Mouse (Mus musculus) neural tube, embryonic 11.5 days (tissue): ENCODE results near the gene Gm47955. TPM values are rescaled to one million over a fixed set of nuclear protein-coding genes. Genes with fewer than 3 reads are reported as not detected.
A peak's percentile ranks its signal among the peaks of the same experiment; 100 is the strongest.
"Not testable (repeated sequence)": the region's sequence is repeated elsewhere in the genome, so short reads cannot be mapped to it uniquely, and the experiment has no call there.

Source experiments
- ATAC-seq: fragments of 200-750 bp; cut with Nextera tagmentation; 2 replicates; pipeline ENCODE4 v1.8.0; 2017; ENCODE audit warnings: moderate number of reproducible peaks, mild to moderate bottlenecking, moderate TSS enrichment, moderate library complexity; ENCODE audit not compliant: insufficient read depth, low FRiP score, low TSS enrichment
- DNase-seq: peaks from one replicate; pipeline ENCODE4 v3.0.0-alpha.2; 2015; ENCODE audit warnings: low spot score
- H3K27ac ChIP-seq: fragments of 300-500 bp; sonication (generic); 2 replicates; pipeline ENCODE4 v1.5.1; 2014; ENCODE audit warnings: low read depth, mild to moderate bottlenecking, low read length
- H3K27me3 ChIP-seq: fragments of 300-500 bp; sonication (generic); 2 replicates; pipeline ENCODE4 v1.6.1; 2014; ENCODE audit warnings: mild to moderate bottlenecking, low read length, mixed read lengths; ENCODE audit not compliant: control insufficient read depth, insufficient read depth
- H3K36me3 ChIP-seq: fragments of 300-500 bp; sonication (generic); 2 replicates; pipeline ENCODE4 v1.6.1; 2014; ENCODE audit warnings: mild to moderate bottlenecking, low read length, moderate library complexity, mixed read lengths; ENCODE audit not compliant: control insufficient read depth, insufficient read depth
- H3K4me1 ChIP-seq: fragments of 300-500 bp; sonication (generic); 2 replicates; pipeline ENCODE4 v1.6.1; 2014; ENCODE audit warnings: low read length, mixed read lengths; ENCODE audit not compliant: control insufficient read depth, insufficient read depth
- H3K4me2 ChIP-seq: fragments of 300-500 bp; sonication (generic); 2 replicates; pipeline ENCODE4 v1.6.1; 2014; ENCODE audit warnings: low read depth, mild to moderate bottlenecking, moderate library complexity
- H3K4me3 ChIP-seq: fragments of 300-500 bp; sonication (generic); 2 replicates; pipeline ENCODE4 v1.5.1; 2014; ENCODE audit warnings: low read depth, low read length
- H3K9ac ChIP-seq: fragments of 300-500 bp; sonication (generic); 2 replicates; pipeline ENCODE4 v1.6.1; 2014; ENCODE audit warnings: mild to moderate bottlenecking, low read length
- H3K9me3 ChIP-seq: fragments of 300-500 bp; sonication (generic); 2 replicates; pipeline ENCODE4 v1.6.1; 2016; ENCODE audit warnings: low read length; ENCODE audit not compliant: control insufficient read depth
- WGBS: fragments of 180-500 bp; shearing (Covaris S2); extraction: QIAGEN DNeasy Blood & Tissue Kit; methylation state at CpG from one replicate; pipeline ENCODE4 v1.1.7; 2014; 5-methylcytosine and 5-hydroxymethylcytosine counted together
- polyA plus RNA-seq: library from polyadenylated mRNA; unstranded; fragments of >200 nt; fragmentation: Nextera tagmentation; extraction: Ambion mirVana; gene quantifications from 2 replicates; pipeline ENCODE4 v1.2.1, GENCODE M21; 2014

Gene Gm47955
- polyA plus RNA-seq, 1 experiment from 2014 or later = not detected

- not testable (repeated sequence) for H3K27ac ChIP-seq, H3K4me2 ChIP-seq, H3K36me3 ChIP-seq, H3K9ac ChIP-seq, ATAC-seq, DNase-seq, H3K27me3 ChIP-seq, H3K4me1 ChIP-seq, H3K9me3 ChIP-seq, H3K4me3 ChIP-seq
- WGBS = 100% methylated on average over 2 of the region's 2 CpGs
Measured at GRCm38 (mm10) chr1:82946029-82946428, 14.1 kb upstream of the Gm47955 start.

GRCm38 (mm10) chr1:82948601-82949000, 11.5 kb upstream of the Gm47955 start:
- Histone ChIP-seq H3K4me1 (no peaks in the 10 kb centered on the region), H3K36me3 (no peaks in the 10 kb centered on the region), H3K9me3 (no peaks in the 10 kb centered on the region), H3K27me3 (no peaks in the 10 kb centered on the region), H3K4me2 (no peak overlapping the region), H3K9ac (no peak overlapping the region), H3K27ac (no peak overlapping the region), H3K4me3 (no peak overlapping the region)
- DNase-seq = no peak
- 90% methylated on average over 2 of the region's 2 CpGs for WGBS
- no peak for ATAC-seq

- H3K4me1 ChIP-seq, H3K4me2 ChIP-seq, H3K36me3 ChIP-seq, DNase-seq, ATAC-seq, H3K9me3 ChIP-seq, H3K4me3 ChIP-seq, H3K27me3 ChIP-seq, H3K9ac ChIP-seq, H3K27ac ChIP-seq: not testable (repeated sequence)
Measured at GRCm38 (mm10) chr1:82955913-82956312, 4.2 kb upstream of the Gm47955 start, which contains the start of gene Gm7544. Gene Gm7544 (minus strand): TSS chr1:82956013.

GRCm38 (mm10) chr1:82966413-82966812, 6.3 kb downstream of the Gm47955 start:
- Histone ChIP-seq H3K9ac (no peak overlapping the region), H3K27me3 (no peaks in the 10 kb centered on the region), H3K36me3 (no peaks in the 10 kb centered on the region), H3K27ac (no peak overlapping the region), H3K4me2 (no peak overlapping the region), H3K4me1 (no peaks in the 10 kb centered on the region), H3K4me3 (no peak overlapping the region), H3K9me3 (no peaks in the 10 kb centered on the region)
- no peak for DNase-seq
- peak; percentile 41; the same call in 1 of the 2 replicates for ATAC-seq
- WGBS = 66% methylated on average over 3 of the region's 3 CpGs

GRCm38 (mm10) chr1:82972046-82972445, 12.0 kb downstream of the Gm47955 start:
- WGBS = 70% methylated on average over 4 of the region's 4 CpGs
- H3K27me3 ChIP-seq = no peaks in the 10 kb centered on the region
- no peak overlapping the region for H3K4me2 ChIP-seq

GRCm38 (mm10) chr1:82973244-82973643, 13.2 kb downstream of the Gm47955 start:
- Histone ChIP-seq H3K4me3 (no peak overlapping the region), H3K9ac (no peak overlapping the region), H3K4me2 (no peak overlapping the region), H3K27ac (no peak overlapping the region), H3K4me1 (no peaks in the 10 kb centered on the region), H3K9me3 (no peaks in the 10 kb centered on the region), H3K27me3 (no peaks in the 10 kb centered on the region), H3K36me3 (no peaks in the 10 kb centered on the region)
- ATAC-seq (no peak), DNase-seq (no peak)
- WGBS = 90% methylated on average over 1 of the region's 1 CpGs

More at GRCm38 (mm10) chr1:82972046-82972445, 12.0 kb downstream of the Gm47955 start:
- ATAC-seq = no peak
- no peak for DNase-seq
- H3K36me3 ChIP-seq = no peaks in the 10 kb centered on the region
- H3K4me3 ChIP-seq = no peak overlapping the region
- no peaks in the 10 kb centered on the region for H3K4me1 ChIP-seq
- no peak overlapping the region for H3K9ac ChIP-seq
- no peak overlapping the region for H3K27ac ChIP-seq
- H3K9me3 ChIP-seq = no peaks in the 10 kb centered on the region

GRCm38 (mm10) chr1:82973901-82974300, 13.8 kb downstream of the Gm47955 start:
- ATAC-seq (no peak), DNase-seq (no peak)
- no peaks in the 10 kb centered on the region for H3K36me3 ChIP-seq
- H3K27ac ChIP-seq = no peak overlapping the region
- no peaks in the 10 kb centered on the region for H3K4me1 ChIP-seq
- no peak overlapping the region for H3K4me3 ChIP-seq
- no peaks in the 10 kb centered on the region for H3K27me3 ChIP-seq
- H3K9me3 ChIP-seq = no peaks in the 10 kb centered on the region
- H3K9ac ChIP-seq = no peak overlapping the region
- no peak overlapping the region for H3K4me2 ChIP-seq
- 75% methylated on average over 6 of the region's 6 CpGs for whole genome bisulfite sequencing

- H3K4me2 ChIP-seq = no peak overlapping the region
Measured at GRCm38 (mm10) chr1:82974342-82974741, 14.3 kb downstream of the Gm47955 start.

GRCm38 (mm10) chr1:82975750-82976149, 15.7 kb downstream of the Gm47955 start:
- H3K36me3 ChIP-seq = no peaks in the 10 kb centered on the region
- no peak overlapping the region for H3K4me3 ChIP-seq
- H3K27me3 ChIP-seq = no peaks in the 10 kb centered on the region
- ATAC-seq (no peak), DNase-seq (no peak)
- no peak overlapping the region for H3K9ac ChIP-seq
- WGBS = 87% methylated on average over 5 of the region's 5 CpGs
- H3K27ac ChIP-seq = no peak overlapping the region
- H3K9me3 ChIP-seq = no peaks in the 10 kb centered on the region
- no peaks in the 10 kb centered on the region for H3K4me1 ChIP-seq
- H3K4me2 ChIP-seq = no peak overlapping the region

More at GRCm38 (mm10) chr1:82974342-82974741, 14.3 kb downstream of the Gm47955 start:
- no peak overlapping the region for H3K27ac ChIP-seq
- H3K9me3 ChIP-seq = no peaks in the 10 kb centered on the region
- no peaks in the 10 kb centered on the region for H3K36me3 ChIP-seq
- H3K4me3 ChIP-seq = no peak overlapping the region
- H3K27me3 ChIP-seq = no peaks in the 10 kb centered on the region
- DNase-seq (no peak), ATAC-seq (no peak)
- WGBS = 90% methylated on average over 9 of the region's 9 CpGs
- no peaks in the 10 kb centered on the region for H3K4me1 ChIP-seq
- no peak overlapping the region for H3K9ac ChIP-seq
